Mouse (Mus musculus) olfactory bulb, adult 2 months (tissue): ENCODE data around the gene Rftn2. TPM values are rescaled to one million over a fixed set of nuclear protein-coding genes. Genes with fewer than 3 reads are reported as not detected.

Experiments
- H3K27ac ChIP-seq: fragments of 200-500 bp; 2 replicates; pipeline ENCODE4 v1.5.1; 2012; ENCODE audit warnings: low read depth, low read length; ENCODE audit not compliant: insufficient read depth
- H3K4me1 ChIP-seq: fragments of 200-500 bp; 2 replicates; pipeline ENCODE4 v1.6.1; 2012; ENCODE audit warnings: low read length; ENCODE audit not compliant: control insufficient read depth, insufficient read depth
- H3K4me3 ChIP-seq: fragments of 200-500 bp; 2 replicates; pipeline ENCODE4 v1.5.1; 2012; ENCODE audit warnings: mild to moderate bottlenecking, low read depth, low read length, moderate library complexity; ENCODE audit not compliant: insufficient read depth
- CTCF ChIP-seq: fragments of 200-500 bp; IDR thresholded peaks from 2 replicates; pipeline ENCODE4 v1.5.1; 2012; ENCODE audit warnings: low read depth, mild to moderate bottlenecking, low read length, moderate library complexity; ENCODE audit not compliant: insufficient read depth
- POLR2A ChIP-seq: fragments of 200-500 bp; IDR thresholded peaks from 2 replicates; pipeline ENCODE4 v1.6.1; 2012; ENCODE audit warnings: mild to moderate bottlenecking, low read depth, low read length, moderate library complexity; ENCODE audit not compliant: insufficient read depth
- WGBS: fragments of 180-500 bp; shearing (Covaris S2); methylation state at CpG from one replicate; pipeline ENCODE4 v1.1.7; 2018; 5-methylcytosine and 5-hydroxymethylcytosine counted together
- polyA plus RNA-seq: library from polyadenylated mRNA; stranded (reverse); fragments of >200 nt; gene quantifications from 2 replicates; pipeline ENCODE4 v1.2.4, GENCODE M21; 2012; ENCODE audit warnings: low replicate concordance; ENCODE audit not compliant: missing spikeins, insufficient read depth, insufficient read length

Rftn2 gene
- polyA plus RNA-seq, 1 experiment, result not detected

DNA sequence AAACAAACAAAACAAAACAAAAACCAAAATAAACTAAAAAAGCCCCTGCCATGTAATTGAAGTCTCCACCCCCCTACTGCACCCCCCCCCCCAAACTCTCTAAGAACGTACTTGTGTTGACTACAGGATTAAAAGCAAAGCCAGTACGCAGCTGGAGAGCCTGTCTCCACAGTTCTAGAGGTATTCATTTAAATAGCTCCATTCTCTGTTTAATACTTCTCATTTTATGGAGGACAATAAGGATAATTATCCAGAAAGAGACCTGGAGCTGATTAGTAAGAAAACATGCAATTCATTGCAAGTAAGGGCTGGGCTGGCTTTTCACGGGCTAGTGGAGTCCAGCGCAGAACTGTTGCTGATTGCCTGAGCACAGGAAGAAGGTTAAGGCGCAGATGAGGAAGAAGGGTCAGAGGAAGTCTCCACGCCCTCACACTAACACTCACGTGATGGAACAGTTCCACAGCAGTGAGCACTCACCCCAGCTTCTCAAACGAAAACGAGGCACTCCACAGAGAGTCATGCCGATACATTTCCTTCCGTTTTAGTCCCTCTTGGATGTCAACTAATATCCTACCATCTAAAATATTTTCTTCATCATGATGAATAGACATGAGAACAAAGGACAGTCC lies 11.3 kb downstream of the Rftn2 start:
- Histone ChIP-seq H3K27ac (no peak overlapping the region), H3K4me3 (no peak overlapping the region), H3K4me1 (0 out of 2 replicates have a peak, but pooled peaks cover 4% of the 10 kb centered on the region)
- 34% methylated on average over 11 of the region's 11 CpGs for WGBS
- no peak for TF ChIP-seq POLR2A
- no peak for TF ChIP-seq CTCF

DNA sequence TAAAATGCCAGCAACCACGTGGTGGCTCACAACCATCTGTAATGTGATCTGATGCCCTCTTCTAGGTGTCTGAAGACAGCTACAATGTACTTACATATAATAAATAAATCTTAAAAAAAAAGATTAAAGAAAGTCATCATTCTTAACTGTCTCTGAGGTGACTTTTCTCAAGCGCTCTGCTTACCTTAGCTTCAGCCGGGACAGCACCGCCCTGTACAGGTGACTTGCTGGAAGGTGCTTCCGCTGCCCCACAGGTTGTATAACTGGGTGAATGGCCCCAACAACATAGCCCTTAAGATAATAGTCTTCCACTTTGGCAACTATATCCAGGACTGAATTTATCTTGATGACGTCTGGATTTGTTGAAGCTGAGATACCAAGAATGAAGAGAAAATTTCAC lies 12.6 kb downstream of the Rftn2 start:
- TF ChIP-seq POLR2A, result no peak
- TF ChIP-seq CTCF, result no peak

DNA sequence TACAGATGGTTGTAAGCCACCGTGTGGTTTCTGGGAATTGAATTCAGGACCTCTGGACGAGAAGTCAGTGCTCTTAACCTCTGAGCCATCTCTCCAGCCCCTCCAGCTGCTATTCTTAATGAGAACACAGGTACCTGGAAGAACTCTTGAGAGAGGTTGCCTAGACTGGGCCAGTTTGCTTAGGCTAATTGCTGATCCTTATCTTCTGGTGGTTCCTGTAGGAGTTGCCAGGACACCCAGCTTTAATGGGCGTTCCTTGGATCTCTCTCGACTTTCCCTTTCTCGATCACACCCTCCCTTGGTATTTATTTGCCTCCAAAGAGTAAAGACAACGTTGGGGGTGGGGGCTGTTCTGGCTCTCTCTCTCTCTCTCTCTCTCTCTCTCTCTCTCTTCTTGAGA lies 13.1 kb downstream of the Rftn2 start:
- Histone ChIP-seq H3K4me1 (0 out of 2 replicates have a peak, but pooled peaks cover 6% of the 10 kb centered on the region), H3K27ac (no peak overlapping the region), H3K4me3 (no peak overlapping the region)
- 83% methylated on average over 6 of the region's 6 CpGs for WGBS
- no peak for TF ChIP-seq CTCF
- TF ChIP-seq POLR2A, result no peak

More for the DNA sequence above, 12.6 kb downstream of the Rftn2 start:
- Histone ChIP-seq H3K4me1 (0 out of 2 replicates have a peak, but pooled peaks cover 6% of the 10 kb centered on the region), H3K4me3 (no peak overlapping the region), H3K27ac (no peak overlapping the region)
- 92% methylated on average over 6 of the region's 6 CpGs for WGBS

DNA sequence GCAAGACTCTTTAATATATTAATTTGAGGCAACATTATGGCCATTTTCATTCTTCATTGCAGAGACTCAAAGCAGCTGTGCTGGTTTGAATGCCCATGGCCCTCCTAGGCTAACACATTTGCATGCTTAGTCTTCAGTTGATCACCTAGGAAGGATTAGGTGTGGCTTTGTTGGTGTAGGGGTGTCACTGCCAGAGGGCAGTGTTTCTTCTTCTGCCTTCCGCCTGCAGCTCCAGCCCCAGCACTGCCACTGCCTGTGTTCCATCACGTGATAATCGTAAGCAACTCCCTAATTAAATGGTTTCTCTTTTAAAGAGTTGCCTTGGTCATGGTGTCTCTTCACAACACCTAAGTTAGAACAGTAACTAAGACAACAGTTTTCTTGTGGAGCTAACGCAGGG lies 13.8 kb downstream of the Rftn2 start:
- Histone ChIP-seq H3K27ac (no peak overlapping the region), H3K4me3 (no peak overlapping the region), H3K4me1 (0 out of 2 replicates have a peak, but pooled peaks cover 6% of the 10 kb centered on the region)
- TF ChIP-seq POLR2A, result no peak
- no peak for TF ChIP-seq CTCF
- WGBS, result 88% methylated on average over 4 of the region's 4 CpGs

DNA sequence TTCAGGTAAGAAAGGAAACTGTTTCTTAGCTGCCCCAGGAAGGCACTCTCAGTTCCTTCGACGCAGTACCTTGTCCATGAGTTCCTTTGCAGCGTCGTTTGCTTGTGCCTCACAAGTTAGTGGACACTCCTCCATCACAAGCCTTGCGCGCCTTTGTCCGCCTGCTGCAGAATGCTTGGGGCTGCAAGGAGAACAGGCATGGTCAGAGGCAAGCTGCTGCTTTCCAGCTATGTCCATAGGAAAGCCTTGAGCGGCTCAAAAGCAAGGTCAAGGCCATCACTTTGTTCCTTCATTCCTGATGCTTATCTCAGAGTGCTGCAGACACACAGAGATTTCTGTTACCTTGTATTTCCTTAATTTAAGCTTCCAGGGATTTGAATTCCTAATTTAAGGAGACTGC lies 15.5 kb downstream of the Rftn2 start:
- WGBS, result 88% methylated on average over 8 of the region's 8 CpGs
- no peak overlapping the region for H3K27ac ChIP-seq

DNA sequence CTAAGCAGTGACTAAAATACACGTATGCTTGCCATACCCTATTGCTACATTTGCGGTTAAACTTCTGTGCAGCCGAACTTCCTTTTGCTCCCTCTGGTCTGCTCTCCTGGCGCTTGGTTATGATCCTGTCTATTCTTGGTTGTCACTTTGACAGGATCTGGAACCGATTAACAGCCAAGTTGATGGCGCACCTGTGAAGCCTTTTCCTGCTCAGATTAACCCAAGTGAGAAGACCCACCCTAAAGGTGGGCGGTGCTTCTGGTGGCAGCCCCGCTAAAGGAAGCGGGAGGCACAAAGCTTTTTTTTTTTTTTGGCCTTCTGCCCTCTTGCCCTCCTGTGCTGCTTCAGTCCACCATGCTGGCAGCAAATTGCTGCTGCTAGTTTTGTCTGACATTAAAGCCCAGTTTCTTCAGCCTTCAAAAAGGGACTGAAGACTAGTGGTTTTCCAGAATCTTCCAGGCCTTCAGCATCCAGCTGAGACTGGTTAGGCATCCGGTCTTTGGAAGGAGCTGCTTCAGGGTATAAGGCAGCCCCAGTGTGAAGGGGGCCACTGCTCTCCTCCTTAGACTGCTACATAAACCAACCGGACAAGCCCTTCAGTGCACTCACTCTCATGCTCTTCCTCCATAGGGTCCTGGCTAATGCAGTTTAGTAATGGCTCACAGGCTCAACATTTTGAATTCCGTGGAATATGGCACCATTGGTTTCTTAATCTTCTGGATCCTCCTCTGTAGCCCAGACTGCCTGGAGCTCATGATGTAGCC lies 16.2 kb downstream of the Rftn2 start:
- H3K27ac ChIP-seq, result no peak overlapping the region
- H3K4me1 ChIP-seq, result 0 out of 2 replicates have a peak, but pooled peaks cover 5% of the 10 kb centered on the region
- TF ChIP-seq POLR2A (no peak), CTCF (no peak)
- 69% methylated on average over 12 of the region's 12 CpGs for WGBS
- no peak overlapping the region for H3K4me3 ChIP-seq

More for the DNA sequence above, 15.5 kb downstream of the Rftn2 start:
- H3K4me3 ChIP-seq, result no peak overlapping the region
- TF ChIP-seq POLR2A (no peak), CTCF (no peak)
- H3K4me1 ChIP-seq, result 0 out of 2 replicates have a peak, but pooled peaks cover 6% of the 10 kb centered on the region

DNA sequence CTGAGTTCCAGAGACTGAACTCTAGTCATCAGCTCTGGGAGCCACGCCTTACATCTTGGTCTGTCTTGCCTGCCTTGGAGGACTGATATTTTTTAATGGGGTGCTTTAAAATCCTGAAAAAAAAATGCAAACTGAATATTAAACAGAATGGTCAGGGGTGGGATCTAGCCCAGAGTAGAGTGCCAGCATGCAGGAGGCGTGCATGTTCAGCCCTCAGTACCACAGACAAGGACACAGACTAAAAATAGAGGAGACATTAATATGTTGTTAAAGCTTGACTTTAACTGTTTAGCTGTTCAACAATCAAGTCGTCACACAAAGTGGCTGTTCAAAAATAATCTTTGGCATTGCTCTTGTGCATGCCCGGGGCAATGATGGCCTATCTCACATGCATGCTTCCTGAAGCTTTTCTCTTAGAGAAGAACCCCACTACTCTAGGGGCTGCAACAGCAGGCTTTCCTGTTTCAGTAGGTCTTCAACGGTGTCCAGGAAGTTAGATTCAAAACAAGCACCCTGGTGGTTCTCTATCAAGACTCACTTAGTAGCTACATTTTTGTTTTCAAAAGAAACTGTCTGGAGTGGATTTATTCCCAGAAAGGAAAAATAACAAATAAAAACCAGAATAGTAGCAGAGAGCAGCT lies 18.0 kb downstream of the Rftn2 start:
- 69% methylated on average over 5 of the region's 5 CpGs for WGBS
- TF ChIP-seq CTCF (no peak), POLR2A (no peak)
- H3K4me3 ChIP-seq, result no peak overlapping the region
- no peak overlapping the region for H3K27ac ChIP-seq
- H3K4me1 ChIP-seq, result 0 out of 2 replicates have a peak, but pooled peaks cover 4% of the 10 kb centered on the region

DNA sequence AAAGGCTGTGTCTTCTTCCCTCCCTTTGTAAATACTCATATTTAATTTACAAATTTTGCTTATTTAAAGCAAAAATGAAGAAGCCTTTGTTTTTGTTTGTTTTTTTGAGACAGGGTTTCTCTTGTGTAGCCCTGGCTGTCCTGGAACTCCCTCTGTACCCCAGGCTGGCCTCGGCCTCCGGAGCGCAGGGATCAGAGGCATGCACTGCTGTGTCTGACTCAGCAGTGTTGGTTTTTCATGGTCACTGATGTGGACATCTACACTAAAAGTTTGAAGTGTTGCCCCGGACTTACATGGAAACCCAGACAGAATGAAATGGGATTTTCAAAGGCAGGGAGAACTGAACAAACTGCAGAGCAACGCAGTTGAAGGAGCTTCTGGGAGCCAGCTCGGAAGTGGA lies 19.0 kb downstream of the Rftn2 start:
- TF ChIP-seq POLR2A (no peak), CTCF (no peak)
- H3K4me1 ChIP-seq, result peaks cover 4% of the 10 kb centered on the region
- H3K4me3 ChIP-seq, result no peak overlapping the region
- no peak overlapping the region for H3K27ac ChIP-seq
- WGBS, result 77% methylated on average over 6 of the region's 6 CpGs

DNA sequence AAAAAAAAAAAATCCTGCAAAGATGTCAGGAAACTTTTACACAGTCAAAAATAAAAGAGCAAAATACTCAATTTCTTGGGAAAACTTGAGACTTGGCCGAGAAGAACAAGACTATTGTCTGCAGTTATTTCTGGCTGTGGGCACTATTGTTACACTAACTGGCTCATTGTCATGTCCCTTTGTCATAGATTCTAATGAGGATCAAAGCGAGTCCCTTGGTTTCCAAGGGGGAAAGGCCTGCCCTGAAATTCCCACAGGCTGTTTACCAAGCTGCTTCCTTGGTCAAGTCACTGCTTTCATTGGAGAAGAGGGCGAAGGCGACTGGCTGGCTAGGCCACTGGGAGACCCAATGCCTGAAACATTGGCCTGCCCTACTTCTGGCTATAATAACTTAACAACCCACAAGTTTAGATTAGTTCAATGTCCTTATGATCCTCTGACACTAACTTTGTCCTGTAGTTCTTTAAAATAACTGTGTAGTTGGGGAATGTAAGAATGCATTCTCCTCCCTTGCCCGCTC lies 20.7 kb downstream of the Rftn2 start:
- no peak overlapping the region for H3K27ac ChIP-seq
- 71% methylated on average over 5 of the region's 5 CpGs for WGBS
- no peak overlapping the region for H3K4me3 ChIP-seq
- TF ChIP-seq CTCF, result no peak
- TF ChIP-seq POLR2A, result no peak
- peaks cover 13% of the 10 kb centered on the region for H3K4me1 ChIP-seq
